Mouse (Mus musculus): ENCODE data around the gene Rxfp2. TPM values are rescaled to one million over a fixed set of nuclear protein-coding genes. Genes with fewer than 3 reads are reported as not detected.

Rxfp2 gene
- polyA plus RNA-seq, 1 experiment from 2014 or later: 0.68 TPM

- ATAC-seq (ENCODE audit: insufficient read depth): peak; percentile 79
- Histone ChIP-seq H3K9me3 (ENCODE audit: low read depth, low read length) (no peaks in the 10 kb centered on the region), H3K4me2 (peak overlapping the region; percentile 35; the same call in 1 of the 2 replicates), H3K36me3 (ENCODE audit: insufficient read depth) (no peaks in the 10 kb centered on the region), H3K4me3 (ENCODE audit: low read depth, low read length) (no peak overlapping the region), H3K27ac (ENCODE audit: low read depth) (no peak overlapping the region), H3K9ac (no peak overlapping the region), H3K4me1 (ENCODE audit: insufficient read depth) (no peaks in the 10 kb centered on the region), H3K27me3 (ENCODE audit: insufficient read depth, low read length) (no peaks in the 10 kb centered on the region)
- TF ChIP-seq CTCF (IDR thresholded peaks at IDR 0.05; ENCODE audit: low read depth): no peak
- 29% methylated on average over 12 of the region's 12 CpGs for WGBS
- DNase-seq: peak; percentile 70
These were observed 61.7 kb downstream of the Rxfp2 start for GRCm38 (mm10) chr5:150079866-150080797.

DNA sequence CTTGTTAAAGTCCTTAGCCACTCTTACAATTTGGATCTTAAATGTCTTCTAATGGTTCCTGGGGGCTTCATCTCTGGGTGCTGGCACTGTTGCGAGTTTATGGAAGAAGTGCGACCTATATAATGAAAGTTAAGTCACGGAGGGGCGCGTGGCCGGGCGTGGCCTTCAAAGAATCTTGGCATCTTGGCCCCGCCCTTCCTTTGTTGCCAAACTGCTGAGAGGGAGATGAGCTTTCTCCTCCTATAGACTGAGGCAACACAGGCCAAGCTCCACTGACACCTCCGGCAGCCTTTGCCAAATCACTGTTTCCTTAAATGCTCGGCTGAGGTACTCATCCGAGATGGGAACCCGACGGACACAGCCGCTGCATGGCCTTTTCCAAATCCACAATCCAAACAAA, 64.2 kb downstream of the Rxfp2 start:
- no peak for TF ChIP-seq CTCF (IDR thresholded peaks at IDR 0.05; ENCODE audit: low read depth)
- H3K9me3 ChIP-seq (ENCODE audit: low read depth, low read length): no peaks in the 10 kb centered on the region
- H3K27ac ChIP-seq (ENCODE audit: low read depth): no peak overlapping the region
- H3K9ac ChIP-seq: no peak overlapping the region
- H3K36me3 ChIP-seq (ENCODE audit: insufficient read depth): no peaks in the 10 kb centered on the region
- WGBS: 69% methylated on average over 14 of the region's 14 CpGs
- H3K4me1 ChIP-seq (ENCODE audit: insufficient read depth): no peaks in the 10 kb centered on the region
- no peak for DNase-seq
- no peak overlapping the region for H3K4me3 ChIP-seq (ENCODE audit: low read depth, low read length)
- no peak overlapping the region for H3K4me2 ChIP-seq
- no peak for ATAC-seq (ENCODE audit: insufficient read depth)
- no peaks in the 10 kb centered on the region for H3K27me3 ChIP-seq (ENCODE audit: insufficient read depth, low read length)

DNA sequence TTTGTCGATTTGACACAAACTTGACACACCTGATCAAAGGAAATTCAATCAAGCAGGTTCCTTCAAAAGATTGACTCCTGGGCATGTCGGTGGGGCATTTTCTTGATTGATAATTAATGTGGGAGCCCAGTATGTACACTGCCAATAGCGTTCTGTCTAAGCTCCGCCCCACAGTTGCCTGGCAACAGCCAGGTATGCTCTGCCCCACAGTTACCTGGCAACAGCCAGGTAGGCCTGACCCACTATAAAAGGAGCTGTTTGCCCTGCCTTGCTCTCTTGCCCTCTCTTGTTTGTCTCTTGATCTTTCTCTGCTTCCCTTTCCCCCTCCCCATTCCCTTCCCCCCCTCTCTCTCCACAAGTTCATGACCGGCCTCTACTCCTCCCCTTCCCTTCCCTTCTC, 64.7 kb downstream of the Rxfp2 start:
- WGBS: 56% methylated on average over 5 of the region's 5 CpGs
- H3K4me2 ChIP-seq: no peak overlapping the region
- no peaks in the 10 kb centered on the region for H3K36me3 ChIP-seq (ENCODE audit: insufficient read depth)
- no peak for TF ChIP-seq CTCF (IDR thresholded peaks at IDR 0.05; ENCODE audit: low read depth)
- no peaks in the 10 kb centered on the region for H3K9me3 ChIP-seq (ENCODE audit: low read depth, low read length)
- no peak overlapping the region for H3K9ac ChIP-seq
- DNase-seq (peak; percentile 46), ATAC-seq (ENCODE audit: insufficient read depth) (peak; percentile 73; the same call in 1 of the 2 replicates)
- H3K4me3 ChIP-seq (ENCODE audit: low read depth, low read length): no peak overlapping the region
- H3K27me3 ChIP-seq (ENCODE audit: insufficient read depth, low read length): no peaks in the 10 kb centered on the region
- no peak overlapping the region for H3K27ac ChIP-seq (ENCODE audit: low read depth)
- no peaks in the 10 kb centered on the region for H3K4me1 ChIP-seq (ENCODE audit: insufficient read depth)

DNA sequence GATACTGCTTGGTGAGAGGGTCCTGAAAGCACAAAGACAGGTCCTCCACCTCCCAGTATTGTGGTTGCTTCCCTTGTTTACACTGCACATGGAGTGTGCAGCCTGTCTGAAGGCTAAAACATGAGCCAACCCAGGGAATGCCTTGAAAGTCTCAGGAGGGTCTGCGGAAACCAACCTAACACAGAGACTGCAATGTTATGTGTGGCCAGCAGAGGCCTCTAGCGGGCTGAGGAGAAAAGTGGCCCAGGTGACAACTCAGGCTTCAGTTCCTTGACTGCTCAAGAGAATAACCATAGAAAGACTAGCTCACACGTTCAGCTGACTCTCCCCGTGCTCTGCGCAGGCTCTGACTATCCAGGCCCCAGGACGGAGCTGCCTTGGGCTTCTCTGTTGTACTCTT, 79.1 kb downstream of the Rxfp2 start:
- no peaks in the 10 kb centered on the region for H3K36me3 ChIP-seq (ENCODE audit: insufficient read depth)
- no peaks in the 10 kb centered on the region for H3K27me3 ChIP-seq (ENCODE audit: insufficient read depth, low read length)
- peak; percentile 93 for TF ChIP-seq CTCF (IDR thresholded peaks at IDR 0.05; ENCODE audit: low read depth)
- WGBS: 9% methylated on average over 6 of the region's 6 CpGs
- H3K4me2 ChIP-seq: 0 out of 2 replicates have a peak overlapping the region, but pooled peaks have one; percentile 12
- no peak overlapping the region for H3K4me3 ChIP-seq (ENCODE audit: low read depth, low read length)
- H3K27ac ChIP-seq (ENCODE audit: low read depth): no peak overlapping the region
- H3K9me3 ChIP-seq (ENCODE audit: low read depth, low read length): no peaks in the 10 kb centered on the region
- ATAC-seq (ENCODE audit: insufficient read depth) (peak; percentile 52; the same call in 1 of the 2 replicates), DNase-seq (peak; percentile 78)
- no peaks in the 10 kb centered on the region for H3K4me1 ChIP-seq (ENCODE audit: insufficient read depth)
- H3K9ac ChIP-seq: no peak overlapping the region

DNA sequence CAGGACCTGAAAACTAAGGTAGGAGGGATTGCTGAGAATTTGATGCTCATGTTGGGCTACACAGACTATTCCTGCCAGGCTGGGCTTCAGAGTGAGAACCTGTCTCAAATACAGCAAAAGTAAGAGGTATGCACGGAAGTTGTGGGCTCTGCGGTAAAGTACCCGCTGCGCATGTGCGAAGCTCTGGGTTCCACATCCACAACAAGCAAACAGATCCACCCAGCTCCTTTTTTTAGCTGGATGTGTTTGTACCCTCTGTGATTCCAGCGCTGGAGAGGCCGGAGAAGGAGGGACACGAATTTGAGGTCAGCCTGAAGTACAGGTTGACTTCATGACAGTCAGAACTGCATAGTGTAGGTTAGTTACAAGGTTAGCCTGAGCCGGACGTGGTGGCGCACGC, 80.3 kb downstream of the Rxfp2 start:
- ATAC-seq (ENCODE audit: insufficient read depth) (no peak), DNase-seq (no peak)
- Histone ChIP-seq H3K27ac (ENCODE audit: low read depth) (no peak overlapping the region), H3K9me3 (ENCODE audit: low read depth, low read length) (no peaks in the 10 kb centered on the region), H3K27me3 (ENCODE audit: insufficient read depth, low read length) (no peaks in the 10 kb centered on the region), H3K4me2 (no peak overlapping the region), H3K4me1 (ENCODE audit: insufficient read depth) (no peaks in the 10 kb centered on the region), H3K9ac (no peak overlapping the region), H3K4me3 (ENCODE audit: low read depth, low read length) (no peak overlapping the region), H3K36me3 (ENCODE audit: insufficient read depth) (no peaks in the 10 kb centered on the region)
- no peak for TF ChIP-seq CTCF (IDR thresholded peaks at IDR 0.05; ENCODE audit: low read depth)
- WGBS: 91% methylated on average over 12 of the region's 12 CpGs

GRCm38 (mm10) chr5:150101789-150102188, 83.3 kb downstream of the Rxfp2 start:
- no peak overlapping the region for H3K4me3 ChIP-seq (ENCODE audit: low read depth, low read length)
- H3K36me3 ChIP-seq (ENCODE audit: insufficient read depth): no peaks in the 10 kb centered on the region
- no peak overlapping the region for H3K9ac ChIP-seq
- no peak for TF ChIP-seq CTCF (IDR thresholded peaks at IDR 0.05; ENCODE audit: low read depth)
- H3K9me3 ChIP-seq (ENCODE audit: low read depth, low read length): no peaks in the 10 kb centered on the region
- ATAC-seq (ENCODE audit: insufficient read depth) (no peak), DNase-seq (no peak)
- H3K27me3 ChIP-seq (ENCODE audit: insufficient read depth, low read length): no peaks in the 10 kb centered on the region
- H3K27ac ChIP-seq (ENCODE audit: low read depth): no peak overlapping the region
- WGBS: 81% methylated on average over 11 of the region's 11 CpGs
- no peak overlapping the region for H3K4me2 ChIP-seq
- no peaks in the 10 kb centered on the region for H3K4me1 ChIP-seq (ENCODE audit: insufficient read depth)

DNA sequence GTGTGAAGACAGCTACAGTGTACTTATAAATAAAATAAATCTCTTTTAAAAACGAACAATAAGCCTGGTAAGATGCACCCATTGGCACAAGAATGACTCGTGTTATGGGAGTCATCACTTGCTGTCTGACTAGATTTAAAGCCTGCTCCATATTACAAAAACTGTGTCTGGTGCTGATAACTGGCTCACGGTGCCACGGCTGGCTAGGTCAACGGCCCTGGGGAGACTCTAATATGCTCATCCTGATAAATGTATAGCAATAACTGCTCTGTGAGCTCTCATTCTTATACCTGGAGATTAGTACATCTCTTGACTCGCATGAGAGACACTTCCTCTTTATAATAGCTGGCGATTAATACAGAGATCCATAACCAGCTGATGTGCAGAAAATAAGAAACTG, 87.9 kb downstream of the Rxfp2 start:
- H3K4me3 ChIP-seq (ENCODE audit: low read depth, low read length): no peak overlapping the region
- no peaks in the 10 kb centered on the region for H3K27me3 ChIP-seq (ENCODE audit: insufficient read depth, low read length)
- no peaks in the 10 kb centered on the region for H3K36me3 ChIP-seq (ENCODE audit: insufficient read depth)
- no peak overlapping the region for H3K9ac ChIP-seq
- WGBS: 87% methylated on average over 7 of the region's 7 CpGs
- TF ChIP-seq CTCF (IDR thresholded peaks at IDR 0.05; ENCODE audit: low read depth): no peak
- H3K4me1 ChIP-seq (ENCODE audit: insufficient read depth): no peaks in the 10 kb centered on the region
- ATAC-seq (ENCODE audit: insufficient read depth): no peak
- H3K9me3 ChIP-seq (ENCODE audit: low read depth, low read length): no peaks in the 10 kb centered on the region
- H3K27ac ChIP-seq (ENCODE audit: low read depth): no peak overlapping the region
- H3K4me2 ChIP-seq: no peak overlapping the region
- no peak for DNase-seq
